Mouse (Mus musculus) MEL (cell line): ENCODE results near the gene Cwc25. TPM values are rescaled to one million over a fixed set of nuclear protein-coding genes. Genes with fewer than 3 reads are reported as not detected.
A peak's percentile ranks its signal among the peaks of the same experiment; 100 is the strongest.

ENCODE experiments used
- DNase-seq: peaks from one replicate; pipeline ENCODE4 v3.0.0; 2011; ENCODE audit warnings: low read depth, low spot score
- H3K27ac ChIP-seq: 2 replicates; pipeline ENCODE4 v1.5.1; 2012; ENCODE audit warnings: low read depth, mild to moderate bottlenecking, control low read depth, low read length, moderate library complexity; ENCODE audit not compliant: control insufficient read depth
- H3K27me3 ChIP-seq, 2 experiments: fragments of 150-350 bp in 1 of 2; sonication (generic) in 1 of 2; 2 replicates each; pipeline ENCODE4 v1.6.1; 2012; ENCODE audit warnings: low read length in 2 of 2, mild to moderate bottlenecking in 2 of 2, improper control_type of control experiment in 1 of 2, moderate library complexity in 1 of 2; ENCODE audit not compliant: insufficient read depth in 2 of 2, control insufficient read depth in 1 of 2
- H3K36me3 ChIP-seq, 2 experiments: 2 replicates each; pipeline ENCODE4 v1.6.1; 2012 to 2014; ENCODE audit warnings: low read length in 2 of 2, improper control_type of control experiment in 1 of 2, inconsistent platforms in 1 of 2, mild to moderate bottlenecking in 1 of 2; ENCODE audit not compliant: insufficient read depth in 2 of 2, control insufficient read depth in 1 of 2
- H3K4me1 ChIP-seq, 2 experiments: fragments of 150-350 bp in 1 of 2; sonication (generic) in 1 of 2; 2 replicates each; pipeline ENCODE4 v1.6.1; 2012; ENCODE audit warnings: low read length in 2 of 2, improper control_type of control experiment in 1 of 2, mild to moderate bottlenecking in 1 of 2; ENCODE audit not compliant: insufficient read depth in 2 of 2, control insufficient read depth in 1 of 2
- H3K4me3 ChIP-seq, 2 experiments: fragments of 150-350 bp in 1 of 2; sonication (generic) in 1 of 2; 2 replicates each; pipeline ENCODE4 v1.5.1; 2012; ENCODE audit warnings: low read depth in 2 of 2, low read length in 2 of 2, mild to moderate bottlenecking in 2 of 2, moderate library complexity in 2 of 2, control low read depth in 1 of 2, improper control_type of control experiment in 1 of 2; ENCODE audit not compliant: control insufficient read depth in 1 of 2, insufficient read depth in 1 of 2
- H3K79me2 ChIP-seq: 2 replicates; pipeline ENCODE4 v1.6.1; 2012; ENCODE audit warnings: mild to moderate bottlenecking, low read length, moderate library complexity; ENCODE audit not compliant: control insufficient read depth, poor library complexity, insufficient read depth
- H3K9ac ChIP-seq: 2 replicates; pipeline ENCODE4 v1.6.1; 2012; ENCODE audit warnings: low read depth, mild to moderate bottlenecking, control low read depth, low read length, moderate library complexity; ENCODE audit not compliant: control insufficient read depth, poor library complexity, severe bottlenecking
- H3K9me3 ChIP-seq: fragments of 150-350 bp; sonication (generic); replicated peaks from 2 replicates; pipeline ENCODE4 v1.6.1; 2012; ENCODE audit warnings: mild to moderate bottlenecking, low read length, improper control_type of control experiment, moderate library complexity; ENCODE audit not compliant: insufficient read depth
- CHD1 ChIP-seq: IDR thresholded peaks from 2 replicates; pipeline ENCODE4 v1.6.1; 2012; ENCODE audit warnings: low read depth, mild to moderate bottlenecking, inconsistent platforms, low read length, improper control_type of control experiment
- CHD2 ChIP-seq: IDR thresholded peaks from 2 replicates; pipeline ENCODE4 v1.6.1; 2011; ENCODE audit warnings: low read length, improper control_type of control experiment
- CTCF ChIP-seq, 3 experiments: IDR thresholded peaks in 2 of 3; conservative IDR thresholded peaks in 1 of 3; 2 replicates each; pipeline ENCODE4 v1.5.1; 2011 to 2012; ENCODE audit warnings: low read length in 3 of 3, low read depth in 2 of 3, mild to moderate bottlenecking in 2 of 3, improper control_type of control experiment in 1 of 3, inconsistent platforms in 1 of 3, mixed read lengths in 1 of 3, moderate library complexity in 1 of 3; ENCODE audit not compliant: control insufficient read depth in 1 of 3, insufficient read depth in 1 of 3, poor library complexity in 1 of 3, severe bottlenecking in 1 of 3
- ELF1 ChIP-seq: IDR thresholded peaks from 2 replicates; pipeline ENCODE4 v1.6.1; 2014; ENCODE audit warnings: low read depth, mild to moderate bottlenecking, inconsistent platforms, low read length, improper control_type of control experiment, moderate library complexity
- ETS1 ChIP-seq: IDR thresholded peaks from 2 replicates; pipeline ENCODE4 v1.6.1; 2012; ENCODE audit warnings: low read depth, mild to moderate bottlenecking, inconsistent platforms, low read length, improper control_type of control experiment, moderate library complexity
- GATA1 ChIP-seq: IDR thresholded peaks from 2 replicates; pipeline ENCODE4 v1.6.1; 2011; ENCODE audit warnings: low read depth, low read length, improper control_type of control experiment
- JUND ChIP-seq: IDR thresholded peaks from 2 replicates; pipeline ENCODE4 v1.6.1; 2011; ENCODE audit warnings: low read depth, mild to moderate bottlenecking, improper control_type of control experiment, low read length
- KAT2A ChIP-seq: conservative IDR thresholded peaks from 2 replicates; pipeline ENCODE4 v1.6.1; 2012; ENCODE audit warnings: low read depth, low read length, improper control_type of control experiment, inconsistent platforms
- MAFK ChIP-seq: IDR thresholded peaks from 2 replicates; pipeline ENCODE4 v1.6.1; 2011; ENCODE audit warnings: low read depth, mild to moderate bottlenecking, low read length, improper control_type of control experiment, borderline replicate concordance
- MEF2A ChIP-seq: IDR thresholded peaks from 2 replicates; pipeline ENCODE4 v1.6.1; 2014; ENCODE audit warnings: low read depth, mild to moderate bottlenecking, inconsistent platforms, low read length, improper control_type of control experiment; ENCODE audit not compliant: poor library complexity, insufficient replicate concordance, severe bottlenecking; ENCODE audit errors: extremely low read depth
- MXI1 ChIP-seq: IDR thresholded peaks from 2 replicates; pipeline ENCODE4 v1.6.1; 2011; ENCODE audit warnings: mild to moderate bottlenecking, low read depth, low read length, improper control_type of control experiment
- NELFE ChIP-seq: IDR thresholded peaks from 2 replicates; pipeline ENCODE4 v1.6.1; 2011; ENCODE audit warnings: low read depth, low read length, improper control_type of control experiment
- NRF1 ChIP-seq: IDR thresholded peaks from 2 replicates; pipeline ENCODE4 v1.6.1; 2014; ENCODE audit warnings: low read depth, mild to moderate bottlenecking, inconsistent platforms, low read length, improper control_type of control experiment, moderate library complexity; ENCODE audit not compliant: poor library complexity, insufficient read depth, severe bottlenecking
- POLR2A ChIP-seq, 2 experiments: IDR thresholded peaks; 2 replicates each; pipeline ENCODE4 v1.6.1; 2011 to 2012; ENCODE audit warnings: low read length in 2 of 2, mild to moderate bottlenecking in 2 of 2, control low read depth in 1 of 2, improper control_type of control experiment in 1 of 2, low read depth in 1 of 2, moderate library complexity in 1 of 2; ENCODE audit not compliant: control insufficient read depth in 1 of 2, insufficient read depth in 1 of 2, poor library complexity in 1 of 2
- POLR2AphosphoS5 ChIP-seq: IDR thresholded peaks from 2 replicates; pipeline ENCODE4 v1.6.1; 2012; ENCODE audit warnings: low read depth, borderline replicate concordance, mild to moderate bottlenecking, inconsistent platforms, low read length, moderate library complexity, mixed read lengths
- RAD21 ChIP-seq: IDR thresholded peaks from 2 replicates; pipeline ENCODE4 v1.6.1; 2011; ENCODE audit warnings: mild to moderate bottlenecking, low read depth, low read length, improper control_type of control experiment
- RCOR1 ChIP-seq: IDR thresholded peaks from 2 replicates; pipeline ENCODE4 v1.6.1; 2012; ENCODE audit warnings: low read depth, mild to moderate bottlenecking, inconsistent platforms, low read length, improper control_type of control experiment
- SMC3 ChIP-seq: IDR thresholded peaks from 2 replicates; pipeline ENCODE4 v1.6.1; 2011; ENCODE audit warnings: low read depth, low read length, improper control_type of control experiment
- TAL1 ChIP-seq: IDR thresholded peaks from 2 replicates; pipeline ENCODE4 v1.6.1; 2012; ENCODE audit warnings: mild to moderate bottlenecking, inconsistent platforms, low read length, moderate library complexity, mixed read lengths
- USF1 ChIP-seq: IDR thresholded peaks from 2 replicates; pipeline ENCODE4 v1.6.1; 2014; ENCODE audit warnings: low read depth, mild to moderate bottlenecking, inconsistent platforms, low read length, improper control_type of control experiment, moderate library complexity
- USF2 ChIP-seq, 2 experiments: IDR thresholded peaks; 2 replicates each; pipeline ENCODE4 v1.6.1; 2011 to 2012; ENCODE audit warnings: improper control_type of control experiment in 2 of 2, low read length in 2 of 2, borderline replicate concordance in 1 of 2, inconsistent platforms in 1 of 2, low read depth in 1 of 2, mild to moderate bottlenecking in 1 of 2; ENCODE audit not compliant: insufficient read depth in 1 of 2
- ZC3H11A ChIP-seq: IDR thresholded peaks from 2 replicates; pipeline ENCODE4 v1.6.1; 2012; ENCODE audit warnings: low read depth, mild to moderate bottlenecking, inconsistent platforms, low read length, improper control_type of control experiment
- ZMIZ1 ChIP-seq: IDR thresholded peaks from 2 replicates; pipeline ENCODE4 v1.6.1; 2012; ENCODE audit warnings: low read depth, mild to moderate bottlenecking, inconsistent platforms, low read length, improper control_type of control experiment, moderate library complexity
- polyA plus RNA-seq, 2 experiments: library from polyadenylated mRNA; stranded (reverse) in 1 of 2; unstranded in 1 of 2; fragments of >175 nt in 1 of 2; fragments of >200 nt in 1 of 2; gene quantifications; 2 replicates each; pipeline versions ENCODE4 v1.2.1 to v1.2.4; 2012; ENCODE audit warnings: low replicate concordance in 2 of 2, low read depth in 1 of 2; ENCODE audit not compliant: insufficient read length in 2 of 2, insufficient read depth in 1 of 2, missing spikeins in 1 of 2
- total RNA-seq: library from RNA; depleted of rRNA; stranded (reverse); fragments of 300-350 nt; gene quantifications from 2 replicates; pipeline ENCODE4 v1.2.3, GENCODE M21; 2012

Gene Cwc25
- total and polyA plus RNA-seq, 3 experiments, result 16.7 to 20.8 TPM; not detected in 1

DNA sequence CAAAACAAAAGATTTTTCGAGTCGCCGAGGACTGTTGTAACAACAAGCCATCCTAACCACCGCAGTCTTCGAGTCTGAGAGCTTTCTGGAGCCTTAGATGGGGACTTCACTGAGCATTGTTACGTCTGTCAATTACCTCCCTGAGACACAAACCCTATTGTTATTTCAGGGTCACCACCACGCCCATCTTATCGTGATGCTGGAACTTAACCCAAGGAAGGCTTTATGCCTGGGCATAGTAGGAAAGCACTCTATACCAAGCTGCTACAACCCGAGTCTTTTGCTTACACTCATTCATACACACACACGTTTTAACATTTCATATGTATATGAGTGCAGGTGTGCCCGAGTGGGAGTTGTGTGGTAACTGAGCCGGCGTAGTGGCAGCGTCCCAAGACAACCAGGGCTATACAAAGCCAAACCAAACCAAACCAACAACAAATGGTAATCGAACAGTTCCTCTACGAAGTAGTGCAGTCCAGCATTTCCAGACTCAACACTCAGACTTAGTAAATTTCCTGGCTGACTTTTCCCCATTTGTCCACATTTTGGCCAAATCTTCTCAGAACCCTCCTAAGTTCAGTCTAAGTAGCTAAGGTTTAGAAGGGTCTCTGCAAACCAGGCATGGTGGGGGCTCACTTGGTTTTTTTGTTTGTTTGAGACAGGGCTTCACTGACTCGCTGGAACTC is 9.6 kb upstream of the Cwc25 start, which contains the start of gene 1700001P01Rik:
1700001P01Rik (minus strand) TSS at position 111 of the 689 bp plus-strand sequence.
- peaks cover 0 to 10% of the 10 kb centered on the region in 2 experiments; a peak in 2 of 4 replicates for H3K4me1 ChIP-seq
- no peaks in the 10 kb centered on the region for H3K27me3 ChIP-seq
- H3K4me3 ChIP-seq, result no peak within 1 kb of the TSS
- H3K27ac ChIP-seq, result peak within 1 kb of the TSS; percentile 1
- peaks cover 27 to 32% of the 10 kb centered on the region in 2 experiments for H3K36me3 ChIP-seq
- peak; percentile 78 for DNase-seq
- no peak within 1 kb of the TSS for H3K9ac ChIP-seq
- H3K79me2 ChIP-seq, result peaks cover 22% of the 10 kb centered on the region
- no peaks in the 10 kb centered on the region for H3K9me3 ChIP-seq
- TF ChIP-seq USF2 (IDR thresholded peaks at IDR 0.05; ENCODE audit: borderline replicate concordance in 1 of 2, insufficient read depth in 1 of 2, low read depth in 1 of 2, low read length in 2 of 2) (no peak), USF1 (no peak), ZC3H11A (no peak), MXI1 (no peak), ETS1 (no peak), CHD2 (no peak), GATA1 (peak; percentile 23; the same call in 1 of the 2 replicates), KAT2A (no peak), TAL1 (no peak), SMC3 (0 out of 2 replicates have a peak, but pooled peaks have one; percentile 1), NELFE (no peak), CTCF (IDR thresholded peaks at IDR 0.05 in 2 of 3, conservative IDR thresholded peaks at IDR 0.05 in 1 of 3; ENCODE audit: control insufficient read depth in 1 of 3, insufficient read depth in 1 of 3, low read depth in 2 of 3, low read length in 3 of 3, poor library complexity in 1 of 3, severe bottlenecking in 1 of 3) (no peak), MAFK (no peak), MEF2A (0 out of 2 replicates have a peak, but pooled peaks have one; percentile 7), ELF1 (no peak), CHD1 (no peak), RAD21 (no peak), NRF1 (no peak), JUND (no peak), ZMIZ1 (peak; percentile 82), POLR2A (IDR thresholded peaks at IDR 0.05; ENCODE audit: control insufficient read depth in 1 of 2, insufficient read depth in 1 of 2, low read depth in 1 of 2, low read length in 2 of 2, poor library complexity in 1 of 2) (peak in 1 of 2 experiments; percentile 27; a peak in 1 of 4 replicates), RCOR1 (no peak), POLR2AphosphoS5 (0 out of 2 replicates have a peak, but pooled peaks have one; percentile 90)
